Mouse (Mus musculus): ENCODE measurements around the gene Ttc26. TPM values are rescaled to one million over a fixed set of nuclear protein-coding genes. Genes with fewer than 3 reads are reported as not detected.
"Not testable (repeated sequence)": the region's sequence is repeated elsewhere in the genome, so short reads cannot be mapped to it uniquely, and the experiment has no call there.

Gene Ttc26
- total and polyA plus RNA-seq, 2 experiments from 2014 or later = 3.3 to 8.6 TPM

DNA sequence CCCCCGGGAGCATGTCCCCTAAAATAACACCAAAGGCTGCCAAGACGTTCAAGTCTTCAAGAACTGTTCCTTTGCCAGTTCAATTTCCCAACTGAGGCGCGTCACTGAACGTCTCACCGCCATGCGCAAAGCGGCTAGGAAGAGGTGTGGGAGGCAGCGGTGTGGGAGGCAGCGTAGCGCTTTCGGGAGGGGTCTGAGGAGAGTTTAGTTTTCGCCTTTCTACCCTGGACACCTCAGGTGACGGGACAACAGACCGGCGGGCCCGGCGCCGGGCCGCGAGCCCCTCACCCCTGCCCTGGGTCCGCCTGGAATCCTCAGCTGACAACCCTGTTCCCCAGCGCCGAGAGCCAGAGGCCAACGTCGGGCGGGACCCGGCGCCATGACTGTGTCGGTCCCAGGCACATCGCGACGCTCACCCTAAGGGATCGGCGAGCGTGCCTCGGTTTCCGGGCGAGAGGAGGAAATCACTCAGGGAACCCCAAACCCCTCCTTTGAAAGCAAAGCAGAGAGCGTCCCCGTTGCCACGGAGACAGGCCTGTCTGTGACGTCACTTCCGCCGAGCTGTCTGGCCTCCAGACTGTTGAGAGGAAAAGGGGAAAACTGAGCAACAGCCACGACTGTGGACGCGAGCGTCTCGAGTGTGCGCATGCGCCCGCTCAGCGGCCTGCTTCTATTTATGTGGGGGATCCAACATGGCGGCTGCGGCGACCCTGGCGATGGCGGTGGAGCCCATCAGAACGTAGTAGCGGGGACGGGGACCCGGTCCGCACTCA lies 52.2 kb downstream of the Ttc26 start, which contains the start of gene Ubn2:
Gene Ubn2, plus strand, starts transcription at position 690 of the 773 bp plus-strand sequence.
- DNase-seq (ENCODE audit: low spot score) = peak; percentile 100
- H3K9me3 ChIP-seq (ENCODE audit: low read length) = no peaks in the 10 kb centered on the region
- no peaks in the 10 kb centered on the region for H3K27me3 ChIP-seq (ENCODE audit: insufficient read depth, low read length)
- H3K9ac ChIP-seq (replicated peaks; ENCODE audit: low read length, poor library complexity, severe bottlenecking) = peak within 1 kb of the TSS; percentile 77
- ATAC-seq (ENCODE audit: low FRiP score) = peak; percentile 98
- no peak for TF ChIP-seq CTCF (IDR thresholded peaks at IDR 0.05)
- H3K4me2 ChIP-seq (ENCODE audit: low read depth, low read length, poor library complexity, severe bottlenecking) = peak within 1 kb of the TSS; percentile 71
- H3K4me1 ChIP-seq (ENCODE audit: insufficient read depth, low read length) = peaks cover 3% of the 10 kb centered on the region; the same call in 1 of the 2 replicates
- H3K27ac ChIP-seq (ENCODE audit: low read depth, low read length) = peak within 1 kb of the TSS; percentile 98
- peak within 1 kb of the TSS; percentile 96 for H3K4me3 ChIP-seq (ENCODE audit: low read depth, low read length)
- H3K36me3 ChIP-seq (ENCODE audit: insufficient read depth, low read length) = no peaks in the 10 kb centered on the region
- 0% methylated on average over 64 of the region's 64 CpGs for WGBS

DNA sequence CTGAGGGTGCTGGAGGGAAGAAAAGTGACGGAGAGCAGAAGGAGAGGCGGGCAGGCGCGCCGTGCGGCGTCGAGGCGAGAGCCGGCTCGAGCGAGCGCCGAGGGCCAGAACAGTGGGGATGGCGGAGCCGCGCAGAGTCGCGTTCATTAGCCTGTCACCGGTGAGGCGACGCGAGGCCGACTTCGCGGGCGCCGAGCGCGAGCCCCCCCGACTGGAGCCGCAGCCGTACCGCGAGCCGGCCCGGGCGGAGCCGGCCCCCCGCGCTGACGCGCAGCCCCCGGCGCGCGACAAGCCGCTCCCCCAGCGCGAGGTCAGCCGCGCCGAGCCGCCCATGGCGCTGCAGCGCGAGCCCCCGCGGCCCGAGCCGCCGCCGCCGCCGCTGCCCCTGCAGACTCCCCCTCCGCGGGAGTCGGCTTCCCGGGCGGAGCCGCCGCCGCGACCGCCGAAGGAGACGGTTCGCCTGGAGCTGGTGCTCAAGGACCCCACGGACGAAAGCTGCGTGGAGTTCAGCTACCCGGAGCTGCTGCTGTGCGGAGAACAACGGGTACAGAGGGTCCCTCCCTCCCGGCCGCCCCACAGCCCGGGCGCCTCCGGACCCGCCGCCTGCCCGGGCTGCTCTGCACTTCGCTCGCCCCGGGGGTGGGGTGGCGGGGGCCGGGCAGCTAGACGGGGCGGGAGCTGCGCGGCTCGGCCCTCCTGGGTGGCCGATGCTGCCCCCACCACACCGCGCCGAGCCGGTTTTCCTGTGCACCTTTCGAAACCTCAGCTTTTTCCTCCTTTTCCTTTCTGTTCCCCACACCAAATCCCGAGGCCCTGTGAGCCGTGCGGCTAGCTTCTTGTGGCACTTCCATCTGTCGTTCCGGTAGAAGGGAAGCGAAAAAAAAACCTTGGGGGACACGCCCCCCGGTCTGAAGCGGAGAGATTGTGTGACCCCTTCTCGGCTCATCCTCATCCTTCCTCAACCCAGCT lies 53.1 kb downstream of the Ttc26 start:
- no peaks in the 10 kb centered on the region for H3K36me3 ChIP-seq (ENCODE audit: insufficient read depth, low read length)
- ATAC-seq (ENCODE audit: low FRiP score) (peak; percentile 89), DNase-seq (ENCODE audit: low spot score) (peak; percentile 67)
- TF ChIP-seq CTCF (IDR thresholded peaks at IDR 0.05) = no peak
- H3K27ac ChIP-seq (ENCODE audit: low read depth, low read length) = peak overlapping the region; percentile 98
- peak overlapping the region; percentile 96 for H3K4me3 ChIP-seq (ENCODE audit: low read depth, low read length)
- H3K4me1 ChIP-seq (ENCODE audit: insufficient read depth, low read length) = peaks cover 3% of the 10 kb centered on the region; the same call in 1 of the 2 replicates
- H3K9me3 ChIP-seq (ENCODE audit: low read length) = no peaks in the 10 kb centered on the region
- peak overlapping the region; percentile 77 for H3K9ac ChIP-seq (replicated peaks; ENCODE audit: low read length, poor library complexity, severe bottlenecking)
- WGBS = under 1% methylated on average over 54 of the region's 118 CpGs
- no peaks in the 10 kb centered on the region for H3K27me3 ChIP-seq (ENCODE audit: insufficient read depth, low read length)
- peak overlapping the region; percentile 71 for H3K4me2 ChIP-seq (ENCODE audit: low read depth, low read length, poor library complexity, severe bottlenecking)

DNA sequence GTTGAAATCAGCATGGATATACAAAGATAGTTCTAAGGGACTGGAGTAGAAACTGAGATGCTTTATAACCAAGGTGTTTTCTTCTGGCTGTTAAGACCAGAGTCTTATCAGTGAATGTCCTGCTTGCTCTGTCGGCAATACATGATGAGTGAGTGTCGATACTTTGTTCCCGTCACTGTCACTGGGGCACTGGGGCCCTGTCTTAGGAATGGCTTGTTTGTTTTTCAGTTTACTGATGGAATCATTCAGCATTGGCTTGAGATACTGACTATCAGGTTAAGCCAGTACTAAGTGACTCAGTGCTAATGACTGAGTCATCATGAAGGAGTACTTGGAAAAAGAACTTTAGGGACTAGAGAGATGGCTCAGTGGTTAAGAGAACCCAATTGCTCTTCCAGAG lies 62.6 kb downstream of the Ttc26 start:
- H3K36me3 ChIP-seq (ENCODE audit: insufficient read depth, low read length) = peaks cover 20% of the 10 kb centered on the region
- 93% methylated on average over 3 of the region's 3 CpGs for WGBS
- ATAC-seq (ENCODE audit: low FRiP score) = no peak

DNA sequence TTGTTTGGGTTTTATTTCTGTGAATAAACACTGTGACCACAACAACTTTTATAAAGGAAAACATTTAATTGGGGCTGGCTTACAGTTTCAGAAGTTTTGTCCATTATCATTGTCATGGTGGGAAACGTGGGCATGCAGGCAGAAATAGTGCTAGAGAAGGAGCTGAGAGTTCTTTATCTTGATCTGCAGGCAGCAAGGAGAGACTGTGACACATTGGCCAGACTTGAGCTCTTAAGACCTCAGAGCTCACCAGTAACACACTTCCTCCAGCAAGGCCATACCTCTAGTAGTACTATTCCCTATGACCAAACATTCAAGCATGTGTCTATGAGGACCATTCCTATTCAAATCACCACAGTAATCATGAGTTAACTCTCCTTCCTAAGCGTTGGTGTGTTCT lies 67.0 kb downstream of the Ttc26 start:
- TF ChIP-seq CTCF (IDR thresholded peaks at IDR 0.05) = no peak
- no peak overlapping the region for H3K27ac ChIP-seq (ENCODE audit: low read depth, low read length)
- no peak overlapping the region for H3K9ac ChIP-seq (replicated peaks; ENCODE audit: low read length, poor library complexity, severe bottlenecking)
- WGBS = 94% methylated on average over 2 of the region's 2 CpGs
- H3K4me2 ChIP-seq (ENCODE audit: low read depth, low read length, poor library complexity, severe bottlenecking) = no peak overlapping the region
- H3K4me3 ChIP-seq (ENCODE audit: low read depth, low read length) = no peak overlapping the region
- H3K36me3 ChIP-seq (ENCODE audit: insufficient read depth, low read length) = peaks cover 18% of the 10 kb centered on the region
- H3K4me1 ChIP-seq (ENCODE audit: insufficient read depth, low read length) = no peaks in the 10 kb centered on the region
- no peak for ATAC-seq (ENCODE audit: low FRiP score)
- H3K9me3 ChIP-seq (ENCODE audit: low read length) = no peaks in the 10 kb centered on the region
- no peaks in the 10 kb centered on the region for H3K27me3 ChIP-seq (ENCODE audit: insufficient read depth, low read length)
- no peak for DNase-seq (ENCODE audit: low spot score)

More for the DNA sequence above, 62.6 kb downstream of the Ttc26 start:
- no peak for DNase-seq (ENCODE audit: low spot score)
- Histone ChIP-seq H3K9ac (replicated peaks; ENCODE audit: low read length, poor library complexity, severe bottlenecking) (no peak overlapping the region), H3K27ac (ENCODE audit: low read depth, low read length) (no peak overlapping the region), H3K27me3 (ENCODE audit: insufficient read depth, low read length) (no peaks in the 10 kb centered on the region), H3K4me2 (ENCODE audit: low read depth, low read length, poor library complexity, severe bottlenecking) (no peak overlapping the region), H3K9me3 (ENCODE audit: low read length) (no peaks in the 10 kb centered on the region), H3K4me3 (ENCODE audit: low read depth, low read length) (no peak overlapping the region), H3K4me1 (ENCODE audit: insufficient read depth, low read length) (no peaks in the 10 kb centered on the region)
- TF ChIP-seq CTCF (IDR thresholded peaks at IDR 0.05) = no peak

DNA sequence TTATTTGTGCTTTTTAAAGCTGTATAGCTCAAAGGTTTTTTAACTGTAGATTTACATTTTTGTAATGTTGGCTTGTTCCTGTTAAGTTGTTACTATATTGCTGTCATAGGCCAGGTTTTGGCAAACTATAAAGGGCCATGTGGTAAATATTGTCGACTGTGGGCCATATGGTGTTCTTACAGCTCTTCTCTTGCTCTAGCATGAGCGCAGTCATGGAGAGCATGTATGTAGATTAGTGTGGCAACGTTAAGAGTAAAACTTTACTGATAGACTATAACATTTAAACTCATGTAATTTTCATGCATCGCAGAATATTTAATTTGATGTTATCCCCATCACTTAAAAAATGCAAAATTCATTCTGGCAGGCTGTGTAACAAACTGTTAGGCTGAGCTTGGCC lies 71.8 kb downstream of the Ttc26 start:
- H3K36me3 ChIP-seq (ENCODE audit: insufficient read depth, low read length) = peaks cover 14% of the 10 kb centered on the region
- no peaks in the 10 kb centered on the region for H3K4me1 ChIP-seq (ENCODE audit: insufficient read depth, low read length)
- no peak for TF ChIP-seq CTCF (IDR thresholded peaks at IDR 0.05)
- WGBS = 95% methylated on average over 4 of the region's 4 CpGs
- ATAC-seq (ENCODE audit: low FRiP score) (no peak), DNase-seq (ENCODE audit: low spot score) (no peak)
- H3K4me3 ChIP-seq (ENCODE audit: low read depth, low read length) = no peak overlapping the region
- no peaks in the 10 kb centered on the region for H3K9me3 ChIP-seq (ENCODE audit: low read length)
- no peak overlapping the region for H3K4me2 ChIP-seq (ENCODE audit: low read depth, low read length, poor library complexity, severe bottlenecking)
- no peaks in the 10 kb centered on the region for H3K27me3 ChIP-seq (ENCODE audit: insufficient read depth, low read length)
- no peak overlapping the region for H3K27ac ChIP-seq (ENCODE audit: low read depth, low read length)
- no peak overlapping the region for H3K9ac ChIP-seq (replicated peaks; ENCODE audit: low read length, poor library complexity, severe bottlenecking)

DNA sequence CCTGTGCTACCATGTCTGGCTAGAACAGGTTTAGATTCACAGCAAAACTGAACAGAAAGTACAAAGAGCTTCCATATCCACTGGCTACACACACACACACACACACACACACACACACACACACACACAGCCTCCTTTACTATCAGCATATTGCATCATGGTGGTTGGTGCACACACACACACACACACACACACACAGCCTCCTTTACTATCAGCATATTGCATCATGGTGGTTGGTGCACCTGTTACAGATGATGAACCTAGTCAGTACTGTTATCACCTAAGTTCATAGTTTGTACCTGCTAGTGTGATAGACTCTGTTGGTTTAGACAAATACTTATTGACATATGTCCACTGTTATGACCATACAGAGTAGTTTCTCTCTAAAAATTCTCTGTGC lies 75.2 kb downstream of the Ttc26 start:
- not testable (repeated sequence) for DNase-seq (ENCODE audit: low spot score); H3K4me2 ChIP-seq (ENCODE audit: low read depth, low read length, poor library complexity, severe bottlenecking)

More for the DNA sequence above, 75.2 kb downstream of the Ttc26 start:
- peaks cover 15% of the 10 kb centered on the region for H3K36me3 ChIP-seq (ENCODE audit: insufficient read depth, low read length)
- not testable (repeated sequence) for H3K4me1 ChIP-seq (ENCODE audit: insufficient read depth, low read length); H3K27me3 ChIP-seq (ENCODE audit: insufficient read depth, low read length); H3K4me3 ChIP-seq (ENCODE audit: low read depth, low read length); H3K27ac ChIP-seq (ENCODE audit: low read depth, low read length); H3K9me3 ChIP-seq (ENCODE audit: low read length); ATAC-seq (ENCODE audit: low FRiP score); H3K9ac ChIP-seq (replicated peaks; ENCODE audit: low read length, poor library complexity, severe bottlenecking)

Measured in midbrain, postnatal 0 days (tissue).